Mouse (Mus musculus): ENCODE data around the gene Pgc.

DNA sequence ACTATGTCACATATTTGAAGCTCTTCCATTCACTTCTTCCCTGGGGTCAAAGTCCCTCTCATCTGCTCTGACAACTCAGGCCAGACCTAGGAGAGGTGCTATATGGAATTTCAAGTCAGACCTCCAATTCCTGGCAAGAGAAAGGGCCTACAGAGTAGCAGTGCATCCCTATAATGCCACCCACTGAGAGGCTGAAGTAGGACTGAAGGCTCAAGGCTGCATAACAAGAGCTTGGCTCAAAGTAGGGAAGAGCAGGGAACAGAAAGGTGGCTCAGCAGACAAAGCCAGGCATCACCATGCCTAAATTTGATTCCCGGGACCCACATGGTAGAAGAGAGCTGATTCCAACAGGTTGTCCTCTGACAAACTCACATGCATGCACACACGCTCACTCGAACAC, 35.0 kb upstream of the Pgc start:
- TF ChIP-seq CTCF (IDR thresholded peaks at IDR 0.05; ENCODE audit: extremely low read depth, insufficient read depth, low read length) (no peak), POLR2A (IDR thresholded peaks at IDR 0.05; ENCODE audit: extremely low read depth, insufficient read depth, low read length) (no peak)

Data from cortical plate, adult 2 months (tissue).